Mouse (Mus musculus): ENCODE measurements at regions not wholly inside any gene's neighbourhood (a gene's known extent, or its start where the extent isn't known, plus 50 kb on each side); places are given as distances from the start of the nearest gene placed in this dataset.

DNA sequence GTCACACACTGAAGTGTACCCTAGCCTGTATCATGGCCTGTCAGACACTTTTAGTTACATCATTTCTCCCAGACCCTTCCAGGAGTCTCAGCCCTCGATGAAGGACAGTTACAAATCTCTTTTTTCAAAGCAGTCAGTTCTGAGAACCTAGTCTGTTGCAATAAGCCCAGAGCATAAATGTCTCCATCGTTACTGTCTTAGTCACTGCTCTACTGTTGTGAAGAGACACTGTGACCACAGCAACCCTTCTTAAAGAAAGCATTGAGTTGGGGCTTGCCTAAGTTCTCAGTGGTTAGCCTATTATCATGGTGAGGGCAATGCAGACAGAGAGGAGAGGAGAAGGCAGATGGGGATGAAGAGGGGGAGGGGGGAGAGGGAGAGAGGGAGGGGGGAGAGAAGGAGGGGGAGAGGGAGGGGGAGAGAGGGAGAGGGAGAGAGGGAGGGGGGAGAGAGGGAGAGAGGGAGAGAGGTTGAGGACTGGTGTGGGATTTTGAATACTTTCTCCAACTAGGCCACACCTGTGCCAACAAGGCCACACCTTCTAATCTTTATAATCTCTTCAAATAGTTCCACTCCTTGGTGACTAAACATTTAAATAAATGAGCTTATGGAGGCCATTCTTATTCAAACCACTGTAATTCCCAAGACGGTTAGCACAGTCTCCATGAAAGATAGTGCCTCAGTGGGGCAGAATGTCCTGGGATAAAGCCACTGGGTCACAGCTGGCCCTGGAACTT is 259.4 kb downstream of the Kcnrg start:
- Histone ChIP-seq H3K27me3 (ENCODE audit: insufficient read depth, poor library complexity, severe bottlenecking) (no peaks in the 10 kb centered on the region), H3K4me3 (no peak overlapping the region), H3K4me1 (no peaks in the 10 kb centered on the region), H3K36me3 (no peaks in the 10 kb centered on the region), H3K27ac (no peak overlapping the region), H3K9me3 (no peaks in the 10 kb centered on the region)
- 61% methylated on average over 3 of the region's 3 CpGs for WGBS
- no peak for DNase-seq (ENCODE audit: low spot score)

DNA sequence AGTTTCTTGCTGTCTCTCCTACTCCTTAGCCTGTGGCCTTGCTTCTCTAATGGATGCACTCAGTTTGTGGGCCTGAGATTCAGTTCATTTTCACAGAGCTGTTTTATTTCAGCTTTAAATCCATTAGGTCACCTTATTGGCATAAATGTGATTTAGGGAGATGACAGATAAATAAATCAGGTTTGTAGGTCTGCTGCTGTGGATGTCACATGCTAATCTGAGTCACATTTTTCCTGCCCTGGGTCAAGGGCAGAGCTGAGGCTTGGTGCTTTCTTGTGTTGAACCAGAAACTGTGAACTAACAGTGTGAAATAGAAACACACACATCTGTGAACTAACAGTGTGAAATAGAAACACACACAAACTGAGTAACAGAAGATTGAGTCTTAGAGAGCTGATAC is 266.9 kb downstream of the Kcnrg start:
- H3K9me3 ChIP-seq, result no peaks in the 10 kb centered on the region
- no peak overlapping the region for H3K27ac ChIP-seq
- no peaks in the 10 kb centered on the region for H3K4me1 ChIP-seq
- no peaks in the 10 kb centered on the region for H3K36me3 ChIP-seq
- no peak for DNase-seq (ENCODE audit: low spot score)
- H3K27me3 ChIP-seq (ENCODE audit: insufficient read depth, poor library complexity, severe bottlenecking), result no peaks in the 10 kb centered on the region
- no peak overlapping the region for H3K4me3 ChIP-seq

DNA sequence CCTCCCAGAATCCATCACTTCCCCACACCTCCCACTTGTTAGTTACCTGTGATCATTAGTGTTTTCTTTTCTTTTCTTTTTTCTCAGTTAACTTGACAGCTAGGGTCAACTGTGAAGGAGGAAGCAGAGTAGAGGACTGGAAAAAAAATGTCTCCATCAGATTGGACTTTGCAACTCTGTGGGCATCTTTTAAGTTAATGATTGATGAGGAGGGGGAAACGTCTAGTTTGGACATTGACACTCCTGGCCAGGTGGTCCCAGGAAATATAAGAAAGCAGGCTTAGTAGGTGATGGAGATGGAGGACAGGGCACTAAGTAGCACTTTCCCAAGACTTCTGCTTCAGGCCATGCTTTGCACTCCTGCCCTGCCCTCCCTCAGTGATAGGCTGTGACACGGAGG is 272.2 kb downstream of the Kcnrg start:
- DNase-seq (ENCODE audit: low spot score), result no peak
- Histone ChIP-seq H3K27ac (no peak overlapping the region), H3K27me3 (ENCODE audit: insufficient read depth, poor library complexity, severe bottlenecking) (peaks cover 8% of the 10 kb centered on the region; the same call in 1 of the 2 replicates), H3K9me3 (no peaks in the 10 kb centered on the region), H3K4me3 (no peak overlapping the region), H3K4me1 (no peaks in the 10 kb centered on the region), H3K36me3 (no peaks in the 10 kb centered on the region)
- WGBS, result 64% methylated on average over 2 of the region's 2 CpGs

DNA sequence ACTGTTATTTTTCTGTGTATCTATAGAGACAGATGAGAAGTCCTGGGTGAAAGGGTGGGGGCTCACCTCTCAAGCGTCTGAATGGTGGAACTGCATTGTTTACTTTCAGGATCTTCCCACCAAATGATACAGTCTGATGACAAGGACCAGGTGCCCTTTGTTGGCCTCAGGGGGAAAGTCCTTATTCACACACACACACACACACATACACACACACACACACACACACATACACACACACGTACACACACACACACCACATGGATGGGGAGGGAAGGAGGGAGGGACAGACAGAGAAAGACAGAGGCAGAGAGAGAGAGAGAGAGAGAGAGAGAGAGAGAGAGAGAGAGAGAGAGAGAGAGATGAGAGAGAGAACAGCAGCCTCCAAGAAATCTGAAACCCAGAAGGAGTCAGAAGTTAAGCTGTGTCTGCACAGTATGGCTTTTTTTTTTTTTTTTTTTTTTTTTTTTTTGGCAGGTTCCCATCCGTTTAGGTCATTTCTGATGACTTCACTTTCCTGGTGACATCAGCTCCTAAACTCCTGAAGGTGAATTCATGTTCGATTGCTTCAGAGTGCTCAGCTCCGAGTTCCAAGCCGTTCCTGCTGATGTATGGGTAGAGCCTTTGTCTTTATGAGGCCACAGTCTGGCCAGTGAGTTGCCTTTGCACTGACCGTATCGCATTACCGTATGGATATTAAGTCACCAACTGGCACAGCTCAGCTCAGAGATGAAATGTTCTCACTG is 273.4 kb downstream of the Kcnrg start:
- Histone ChIP-seq H3K27ac (no peak overlapping the region), H3K27me3 (ENCODE audit: insufficient read depth, poor library complexity, severe bottlenecking) (peaks cover 8% of the 10 kb centered on the region; the same call in 1 of the 2 replicates), H3K4me1 (no peaks in the 10 kb centered on the region), H3K4me3 (no peak overlapping the region), H3K36me3 (no peaks in the 10 kb centered on the region), H3K9me3 (no peaks in the 10 kb centered on the region)
- DNase-seq (ENCODE audit: low spot score), result no peak
- 65% methylated on average over 9 of the region's 9 CpGs for WGBS

DNA sequence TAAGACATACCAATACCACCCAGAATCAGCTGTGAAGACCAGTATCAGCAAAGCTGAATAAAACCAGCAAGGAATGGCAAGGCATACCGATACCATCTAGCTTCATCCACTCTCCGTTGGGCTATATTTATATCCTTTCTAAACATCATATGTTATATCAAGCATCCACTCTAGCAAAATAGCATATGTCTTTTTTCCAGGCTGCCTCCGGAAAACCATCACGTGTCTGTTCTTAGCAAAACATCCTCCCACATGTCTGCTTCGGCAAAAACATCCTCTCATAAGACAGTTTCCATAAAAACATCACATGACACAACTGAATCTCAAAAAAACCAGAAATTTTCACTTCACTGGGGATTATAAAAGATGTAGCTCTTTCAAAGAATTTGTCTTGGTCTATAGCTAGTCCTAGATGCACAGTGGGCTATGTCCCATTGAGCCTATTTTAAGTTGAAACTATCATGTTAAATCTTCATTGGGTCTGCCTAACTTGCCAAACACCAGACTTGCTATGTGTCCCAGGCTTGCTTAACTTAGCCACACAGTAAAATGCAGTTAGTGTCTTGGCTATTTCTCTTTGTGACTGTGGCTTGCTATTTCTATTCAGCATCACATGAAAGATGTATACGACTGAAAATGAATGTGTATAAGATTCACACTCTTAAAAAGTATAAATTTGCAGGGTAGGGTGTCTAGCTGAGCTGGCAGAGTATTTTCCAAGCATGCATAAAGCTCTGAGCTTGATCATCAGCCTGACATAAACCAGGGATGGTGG is 278.2 kb downstream of the Kcnrg start:
- Histone ChIP-seq H3K27ac (no peak overlapping the region), H3K4me3 (no peak overlapping the region), H3K4me1 (0 out of 2 replicates have a peak, but pooled peaks cover 4% of the 10 kb centered on the region), H3K27me3 (ENCODE audit: insufficient read depth, poor library complexity, severe bottlenecking) (peaks cover 8% of the 10 kb centered on the region; the same call in 1 of the 2 replicates), H3K9me3 (no peaks in the 10 kb centered on the region), H3K36me3 (no peaks in the 10 kb centered on the region)
- no peak for DNase-seq (ENCODE audit: low spot score)
- WGBS, result 81% methylated on average over 6 of the region's 6 CpGs

DNA sequence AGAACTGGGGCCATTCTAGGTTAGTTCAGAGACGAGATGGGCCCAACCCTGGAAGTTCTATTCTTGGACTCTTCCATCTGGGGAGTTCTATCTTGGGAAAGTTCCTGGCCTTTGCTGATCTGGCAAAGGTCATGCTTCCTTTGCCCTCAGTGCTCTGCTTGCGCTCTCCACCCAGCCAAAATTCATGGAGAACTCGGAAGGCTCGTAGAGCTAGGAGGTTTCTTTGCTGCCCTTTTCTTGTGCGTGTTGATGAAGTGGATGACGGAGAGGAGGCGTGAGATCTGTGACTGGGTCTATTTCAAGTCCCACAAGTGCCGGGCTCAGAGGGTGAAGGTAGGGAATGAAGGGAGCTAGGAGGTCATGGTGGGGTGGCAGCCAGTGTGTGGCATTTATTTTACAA is 282.4 kb downstream of the Kcnrg start:
- Histone ChIP-seq H3K4me3 (no peak overlapping the region), H3K36me3 (no peaks in the 10 kb centered on the region), H3K9me3 (no peaks in the 10 kb centered on the region), H3K4me1 (0 out of 2 replicates have a peak, but pooled peaks cover 4% of the 10 kb centered on the region), H3K27me3 (ENCODE audit: insufficient read depth, poor library complexity, severe bottlenecking) (peaks cover 39% of the 10 kb centered on the region), H3K27ac (no peak overlapping the region)
- DNase-seq (ENCODE audit: low spot score), result no peak
- WGBS, result 67% methylated on average over 8 of the region's 8 CpGs

DNA sequence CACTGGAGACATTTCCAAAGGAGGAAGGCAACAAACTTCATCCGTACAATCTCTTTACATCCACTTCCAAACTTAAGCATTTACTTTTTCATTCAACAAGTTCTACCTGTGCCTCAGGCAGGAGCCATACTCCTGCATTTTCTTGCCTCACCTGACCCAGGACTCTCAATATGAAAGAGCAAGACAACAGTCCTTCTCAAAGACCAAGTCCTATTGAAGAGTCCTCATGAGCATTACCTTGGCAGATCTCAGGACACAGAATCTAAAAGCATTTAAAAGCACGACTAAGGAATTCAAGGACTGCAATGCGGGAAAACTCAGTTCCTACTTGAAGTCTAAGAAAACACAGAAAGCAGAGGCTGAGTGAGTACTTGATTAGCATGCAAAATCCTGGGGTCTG is 286.5 kb downstream of the Kcnrg start:
- H3K27ac ChIP-seq, result no peak overlapping the region
- H3K9me3 ChIP-seq, result no peaks in the 10 kb centered on the region
- peaks cover 11% of the 10 kb centered on the region; the same call in 1 of the 2 replicates for H3K4me1 ChIP-seq
- peaks cover 48% of the 10 kb centered on the region for H3K27me3 ChIP-seq (ENCODE audit: insufficient read depth, poor library complexity, severe bottlenecking)
- H3K36me3 ChIP-seq, result no peaks in the 10 kb centered on the region
- no peak for DNase-seq (ENCODE audit: low spot score)
- no peak overlapping the region for H3K4me3 ChIP-seq
- 71% methylated on average over 3 of the region's 3 CpGs for WGBS

DNA sequence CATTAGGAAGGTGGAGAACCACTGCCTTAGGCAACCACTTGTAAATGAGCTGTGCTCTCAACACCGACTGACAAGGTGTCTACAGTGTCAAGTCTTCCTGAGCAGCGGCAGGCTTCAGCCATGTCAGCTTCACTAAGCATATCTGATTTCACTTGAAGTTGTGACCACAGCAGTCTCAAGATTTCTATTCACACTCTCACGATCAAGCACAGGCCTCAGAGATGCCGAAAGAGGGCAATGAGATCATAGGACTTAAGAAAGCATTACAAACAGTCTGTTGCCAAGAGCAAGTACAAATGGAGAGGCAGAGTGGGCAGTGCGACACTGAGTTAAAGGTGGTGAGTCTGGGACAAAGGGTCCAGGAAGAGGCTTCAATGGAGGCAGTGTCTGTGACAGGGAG is 289.6 kb downstream of the Kcnrg start:
- H3K4me3 ChIP-seq, result no peak overlapping the region
- H3K9me3 ChIP-seq, result no peaks in the 10 kb centered on the region
- H3K27ac ChIP-seq, result no peak overlapping the region
- H3K36me3 ChIP-seq, result no peaks in the 10 kb centered on the region
- 49% methylated on average over 5 of the region's 5 CpGs for WGBS
- peaks cover 47% of the 10 kb centered on the region for H3K27me3 ChIP-seq (ENCODE audit: insufficient read depth, poor library complexity, severe bottlenecking)
- peaks cover 7% of the 10 kb centered on the region; the same call in 1 of the 2 replicates for H3K4me1 ChIP-seq
- DNase-seq (ENCODE audit: low spot score), result no peak

DNA sequence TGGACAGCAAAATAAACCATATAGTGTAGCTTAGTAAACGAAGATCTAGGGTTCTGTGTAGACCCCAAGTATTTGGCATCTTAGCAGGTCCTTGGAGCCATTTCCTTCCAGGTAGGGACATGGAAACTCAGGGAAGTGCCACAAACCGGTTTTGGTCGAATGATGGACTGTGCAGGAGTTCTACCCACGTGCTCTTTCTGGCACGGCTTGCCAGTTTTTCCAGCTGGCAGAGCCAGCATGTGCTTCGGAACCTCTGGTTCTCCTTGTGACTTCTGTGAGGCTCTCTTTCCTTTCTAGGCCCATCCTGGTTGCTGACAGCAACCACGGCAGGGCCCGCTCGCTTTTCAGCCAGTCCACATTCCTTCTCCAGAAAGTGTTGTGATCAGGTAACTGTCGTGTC is 291.4 kb downstream of the Kcnrg start:
- Histone ChIP-seq H3K27me3 (ENCODE audit: insufficient read depth, poor library complexity, severe bottlenecking) (peaks cover 31% of the 10 kb centered on the region), H3K9me3 (no peaks in the 10 kb centered on the region), H3K36me3 (no peaks in the 10 kb centered on the region), H3K4me1 (peaks cover 7% of the 10 kb centered on the region; the same call in 1 of the 2 replicates), H3K27ac (no peak overlapping the region), H3K4me3 (no peak overlapping the region)
- no peak for DNase-seq (ENCODE audit: low spot score)
- 78% methylated on average over 10 of the region's 10 CpGs for WGBS

DNA sequence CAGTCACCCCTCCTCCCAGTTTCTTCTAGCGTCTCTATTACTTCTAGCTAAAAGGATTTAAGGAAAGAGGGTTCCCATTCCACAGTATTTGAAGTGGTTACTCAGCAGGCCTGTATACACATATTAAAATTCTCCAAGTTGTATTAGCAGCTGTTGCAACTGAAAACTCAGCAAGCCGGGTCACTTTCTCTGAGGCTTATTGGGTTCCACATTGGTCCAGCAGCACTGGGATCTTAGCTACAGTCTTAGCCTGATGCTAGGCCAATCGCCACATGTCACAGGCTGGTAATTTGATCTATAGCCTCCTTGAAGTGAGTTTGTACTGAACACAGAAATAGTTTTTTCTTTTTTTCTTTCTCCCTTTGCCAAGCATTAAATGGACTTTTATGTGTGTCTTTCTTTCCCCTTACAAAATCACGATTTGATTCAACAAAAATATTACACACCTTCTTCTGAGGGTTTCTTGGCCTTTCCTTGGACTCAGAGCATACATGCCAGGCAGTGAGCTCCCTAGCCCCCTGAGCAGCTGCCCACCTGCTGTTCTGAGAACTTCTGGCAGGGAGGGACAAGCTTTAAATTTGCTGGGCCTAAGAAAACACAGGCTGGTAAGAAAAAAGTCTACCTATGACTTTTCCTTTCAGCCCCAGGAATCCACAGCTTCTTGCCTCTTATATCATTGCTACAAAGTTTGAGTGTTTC is 297.3 kb downstream of the Kcnrg start:
- 68% methylated on average over 4 of the region's 4 CpGs for WGBS
- Histone ChIP-seq H3K36me3 (no peaks in the 10 kb centered on the region), H3K27ac (no peak overlapping the region), H3K27me3 (ENCODE audit: insufficient read depth, poor library complexity, severe bottlenecking) (peaks cover 11% of the 10 kb centered on the region), H3K4me1 (no peaks in the 10 kb centered on the region), H3K4me3 (no peak overlapping the region), H3K9me3 (no peaks in the 10 kb centered on the region)
- DNase-seq (ENCODE audit: low spot score), result no peak

DNA sequence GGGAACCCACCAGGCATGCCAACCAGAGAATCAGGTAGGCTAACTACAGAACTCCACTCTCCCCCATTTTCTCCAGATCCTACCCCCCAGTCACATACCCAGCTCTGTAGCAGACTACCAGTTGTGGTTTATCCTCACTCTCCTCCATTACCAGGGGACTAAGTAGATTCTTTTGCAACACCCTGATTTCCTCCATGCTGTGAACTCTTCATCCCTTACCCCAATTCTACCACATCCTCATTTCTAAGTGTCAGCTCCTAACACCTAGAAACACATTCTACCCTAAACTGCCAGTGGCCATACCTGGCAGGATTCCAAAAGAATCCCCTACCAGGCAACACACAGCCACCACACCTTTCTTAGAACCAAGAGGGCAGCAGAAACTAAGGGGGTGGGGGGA is 310.9 kb downstream of the Kcnrg start:
- Histone ChIP-seq H3K4me1 (no peaks in the 10 kb centered on the region), H3K27ac (no peak overlapping the region), H3K27me3 (ENCODE audit: insufficient read depth, poor library complexity, severe bottlenecking) (no peaks in the 10 kb centered on the region), H3K9me3 (no peaks in the 10 kb centered on the region), H3K4me3 (no peak overlapping the region), H3K36me3 (no peaks in the 10 kb centered on the region)
- no peak for DNase-seq (ENCODE audit: low spot score)

DNA sequence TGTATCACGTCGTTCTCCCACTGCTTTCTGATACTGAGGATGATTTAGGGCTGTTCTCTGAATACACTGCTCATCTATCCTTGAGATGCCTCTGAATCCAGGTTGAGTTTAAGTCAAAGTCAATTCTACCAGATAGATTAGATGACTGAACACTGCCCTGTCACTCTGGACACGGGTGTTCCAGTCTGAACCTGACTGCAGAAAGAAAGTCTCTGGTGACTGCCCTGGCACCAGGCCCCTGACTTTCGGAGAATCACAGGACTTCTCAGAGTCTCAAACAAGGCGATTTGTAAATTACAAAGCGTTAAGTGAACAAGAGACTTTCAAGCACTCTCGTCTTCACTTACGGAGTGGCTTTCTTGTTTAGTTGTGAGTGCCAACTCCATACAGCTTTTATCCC is 324.6 kb downstream of the Kcnrg start:
- no peak overlapping the region for H3K4me3 ChIP-seq
- no peaks in the 10 kb centered on the region for H3K27me3 ChIP-seq (ENCODE audit: insufficient read depth, poor library complexity, severe bottlenecking)
- H3K36me3 ChIP-seq, result no peaks in the 10 kb centered on the region
- H3K27ac ChIP-seq, result no peak overlapping the region
- no peak for DNase-seq (ENCODE audit: low spot score)
- 79% methylated on average over 8 of the region's 8 CpGs for WGBS
- no peaks in the 10 kb centered on the region for H3K4me1 ChIP-seq
- H3K9me3 ChIP-seq, result no peaks in the 10 kb centered on the region

Data from heart, embryonic 10.5 days (tissue).